Mouse (Mus musculus) right cerebral cortex, postnatal 14 days (tissue): ENCODE measurements around the gene H6pd.

Experiments
- DNase-seq: peaks from one replicate; pipeline ENCODE4 v3.0.0; 2022

H6pd gene

DNA sequence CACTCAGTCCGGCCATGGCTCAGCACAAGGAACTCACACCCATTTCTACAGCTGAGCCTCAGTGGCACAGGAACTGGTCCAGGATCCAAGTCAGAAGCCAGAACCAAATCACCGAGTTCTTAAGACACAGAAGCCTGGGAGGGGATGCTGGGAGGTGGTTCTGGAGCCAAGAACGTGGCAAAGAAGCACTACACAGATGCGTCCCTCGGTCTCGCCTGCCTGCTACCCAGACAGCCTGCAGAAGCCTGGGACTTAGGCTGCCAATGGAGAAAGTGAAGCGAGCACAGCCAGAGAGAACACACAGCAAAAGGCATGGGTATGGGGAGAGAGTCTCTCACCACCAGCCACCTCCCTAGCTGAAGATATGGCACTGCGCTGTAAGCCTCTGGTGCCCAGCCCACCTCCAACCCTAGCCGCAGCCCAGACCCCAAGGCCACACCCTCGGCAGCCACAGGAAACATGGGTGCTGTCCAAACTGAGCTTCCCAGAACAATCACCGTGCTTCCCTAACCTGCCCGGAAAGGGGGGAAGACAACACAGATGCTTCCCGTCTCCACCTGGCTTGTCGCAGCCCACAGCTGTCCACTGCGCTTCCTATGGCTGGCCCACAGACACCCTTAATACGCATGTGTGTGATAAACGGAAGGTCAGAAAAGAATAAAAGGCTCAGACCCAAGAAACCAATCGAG is 67.6 kb downstream of the H6pd start:
- no peak for DNase-seq

DNA sequence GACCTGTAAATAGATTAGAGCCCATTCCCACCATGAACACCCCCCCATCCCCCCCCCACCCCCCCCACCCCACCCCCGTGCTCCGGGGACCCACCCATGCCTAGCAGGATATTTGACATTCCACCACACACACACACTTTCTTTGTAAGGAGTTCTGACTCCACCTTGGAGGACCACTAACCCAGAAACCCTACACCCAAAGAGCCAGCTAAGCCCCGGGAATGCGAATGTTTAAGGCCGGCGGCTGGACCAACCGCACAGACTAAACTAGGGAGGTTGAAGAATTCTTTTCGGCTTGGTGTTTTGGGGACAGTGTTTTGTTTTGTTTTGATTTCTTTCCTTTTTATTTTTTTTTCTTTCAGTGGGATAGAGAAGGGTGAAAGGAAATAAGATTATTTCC is 70.1 kb downstream of the H6pd start:
- no peak for DNase-seq

DNA sequence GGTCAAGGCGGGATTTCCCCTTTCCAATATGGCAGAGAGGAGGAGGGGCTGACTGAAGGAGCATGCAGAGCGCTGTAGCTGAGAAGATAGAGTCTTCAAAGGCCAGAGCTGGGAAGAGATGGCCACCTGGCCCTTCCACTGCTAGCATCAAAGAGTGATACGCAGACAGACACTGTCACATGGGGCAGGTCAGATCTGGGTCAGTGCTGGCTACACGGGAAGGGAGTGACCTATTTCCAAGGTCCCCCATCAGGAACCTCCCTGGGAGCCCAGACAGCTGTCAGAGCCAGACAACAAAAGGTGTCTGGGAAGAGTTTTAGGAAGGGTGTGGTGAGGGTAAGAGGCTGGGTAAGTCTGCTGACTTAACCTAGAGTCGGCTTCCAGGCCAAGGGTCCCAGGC is 71.9 kb downstream of the H6pd start:
- DNase-seq, result no peak

DNA sequence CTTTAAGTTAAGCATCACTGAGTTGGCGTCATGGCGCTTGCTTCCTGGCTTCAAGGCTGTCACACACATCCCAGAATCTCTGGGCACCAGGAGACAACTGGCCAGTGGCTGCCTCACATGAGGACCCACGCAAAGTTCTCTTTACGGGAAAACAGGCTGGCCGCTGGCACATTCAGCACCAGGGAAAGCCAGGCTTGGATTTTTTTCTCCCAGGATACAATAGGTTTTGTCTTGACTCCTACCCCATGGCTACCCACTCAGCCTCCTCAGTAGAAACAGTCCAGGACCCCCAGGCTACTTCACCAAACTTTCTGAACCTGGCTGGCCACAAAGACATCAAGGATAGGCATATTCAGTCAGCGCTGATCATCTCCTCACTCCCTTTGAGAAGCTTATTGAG is 73.4 kb downstream of the H6pd start:
- DNase-seq, result no peak

DNA sequence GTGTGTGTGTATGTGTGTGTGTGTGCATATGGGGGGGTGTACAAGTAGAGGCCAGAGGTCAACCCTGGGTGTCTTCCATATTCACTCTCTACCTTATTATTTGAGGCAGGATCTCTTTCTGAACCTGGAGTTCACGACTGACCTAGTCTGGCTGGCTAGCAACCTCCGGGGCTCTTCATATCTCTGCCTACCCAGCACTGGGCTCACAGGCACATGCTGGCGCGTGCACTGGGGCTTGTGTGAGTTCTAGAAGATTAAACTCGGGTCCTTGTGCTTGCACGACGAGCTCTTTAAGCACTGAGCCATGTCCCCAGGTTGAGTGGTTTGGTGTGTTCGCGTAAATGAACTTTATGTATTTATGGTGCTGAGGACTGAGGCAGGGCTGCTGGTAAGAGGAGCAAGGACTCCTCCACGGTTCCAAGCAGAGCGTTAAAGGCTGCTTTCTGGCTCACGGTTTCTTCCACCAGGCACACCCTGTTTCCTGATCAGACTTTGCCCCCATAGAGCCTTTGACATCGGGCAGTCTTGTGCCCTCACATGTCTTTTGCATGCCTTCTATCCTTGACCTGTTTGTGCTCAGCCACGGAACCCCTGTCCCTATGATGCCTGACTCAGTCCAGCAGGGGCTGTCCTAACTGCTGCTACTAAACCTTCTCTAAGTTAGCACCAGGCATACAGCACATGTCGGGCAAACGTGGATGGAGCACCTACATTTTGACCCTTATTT is 75.1 kb downstream of the H6pd start:
- DNase-seq, result no peak

DNA sequence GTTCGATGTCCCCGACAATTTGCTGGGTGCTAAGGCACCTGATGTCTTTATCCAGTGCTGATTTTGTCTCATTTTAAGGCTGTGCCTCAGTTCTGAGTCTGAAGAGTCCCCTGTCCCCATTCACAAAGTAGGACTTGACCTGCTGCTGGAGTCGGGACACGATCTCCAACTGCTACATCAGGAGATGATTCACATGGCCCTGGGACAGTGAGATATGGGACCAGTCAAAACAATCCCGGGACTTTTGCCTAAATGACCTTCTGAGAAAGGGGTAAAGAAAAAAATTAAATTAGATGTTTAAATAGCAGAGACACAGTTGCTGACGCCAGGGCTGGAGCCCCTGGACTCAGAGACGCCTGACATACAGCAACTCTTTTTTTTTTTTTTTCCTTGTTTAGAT is 75.8 kb downstream of the H6pd start:
- no peak for DNase-seq

DNA sequence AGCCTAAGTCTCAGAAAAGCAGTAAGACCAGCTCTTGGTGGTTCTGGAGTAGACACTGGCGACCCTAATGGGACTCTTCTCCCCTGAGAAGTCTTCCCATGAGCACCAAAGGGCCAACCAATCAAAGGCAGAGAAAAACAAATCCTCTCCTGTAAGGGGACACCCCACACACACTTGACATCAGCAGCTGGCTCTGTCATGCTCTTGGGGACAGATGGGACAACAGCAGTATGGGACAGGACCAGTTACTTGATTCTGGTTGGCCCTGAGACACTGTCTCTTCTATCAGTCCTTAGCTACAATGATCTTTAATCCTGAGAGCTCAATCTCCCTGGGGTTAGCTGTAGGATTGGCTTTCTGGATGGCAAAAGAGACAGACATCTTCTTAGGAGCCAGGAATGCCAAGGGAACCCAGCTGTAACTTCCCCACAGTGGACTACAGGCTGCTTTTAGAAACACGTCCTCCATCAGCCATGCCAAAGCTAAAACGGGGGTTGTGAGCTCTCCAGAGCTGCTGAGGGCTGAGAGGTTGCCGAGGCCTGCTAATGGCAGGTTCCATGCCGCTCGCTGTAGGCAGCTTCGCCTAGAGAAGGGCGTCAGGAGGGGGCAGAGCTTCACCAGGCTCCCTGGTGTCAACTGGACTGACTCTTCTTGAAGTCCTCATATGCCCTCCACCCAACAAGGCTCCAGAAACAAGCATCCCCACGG is 76.6 kb downstream of the H6pd start:
- DNase-seq, result no peak

DNA sequence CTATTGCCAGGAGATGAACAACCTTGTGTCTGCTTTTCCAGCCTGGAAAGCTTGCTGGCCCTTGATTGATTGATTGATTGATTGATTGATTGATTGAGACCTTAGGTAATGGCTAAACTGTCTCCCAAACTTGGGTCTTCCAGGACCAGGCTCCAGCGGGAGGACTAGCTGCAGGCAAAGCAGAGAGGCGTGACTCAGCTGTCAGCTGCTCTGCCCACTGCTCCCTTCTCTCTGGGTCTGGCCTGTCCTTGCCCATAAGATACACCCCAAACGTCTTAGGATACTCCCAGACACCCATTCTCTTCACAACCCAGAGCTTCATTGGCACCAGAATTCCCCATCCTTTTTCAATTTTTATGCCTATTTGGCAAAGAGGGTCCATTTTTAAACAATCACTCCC is 78.1 kb downstream of the H6pd start:
- no peak for DNase-seq
